Comparison of ENCODE assay signal across 9 mouse cellular contexts in the genomic region with DNA sequence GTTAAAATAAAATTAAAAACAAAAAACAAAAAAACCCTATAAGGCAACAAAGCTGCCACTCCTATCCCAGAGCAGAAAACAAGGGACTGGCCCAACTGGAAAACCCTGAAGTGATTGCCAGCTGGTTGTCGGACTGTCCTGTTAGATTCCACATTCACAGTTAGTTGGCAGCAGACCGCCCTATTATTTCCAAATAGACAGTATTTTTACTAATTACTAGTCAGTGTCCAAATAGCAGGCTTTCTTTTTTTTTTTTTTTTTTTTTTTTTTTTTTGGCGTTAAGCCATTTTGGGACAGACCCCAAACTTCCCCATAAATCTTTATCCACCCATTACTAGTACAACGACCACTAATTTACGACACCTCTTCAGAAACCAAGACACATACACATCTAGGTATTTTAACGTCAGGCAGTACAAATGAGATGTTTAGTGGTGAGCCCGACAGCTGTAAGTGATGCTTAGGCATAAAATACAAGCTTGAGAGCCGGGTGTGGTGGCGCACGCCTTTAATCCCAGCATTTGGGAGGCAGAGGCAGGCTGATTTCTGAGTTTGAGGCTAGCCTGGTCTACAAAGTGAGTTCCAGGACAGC. TPM values are rescaled to one million over a fixed set of nuclear protein-coding genes. Genes with fewer than 3 reads are reported as not detected.
DNase-seq lines count a peak whose midpoint lies in the region; ATAC-seq and TF ChIP-seq lines count a peak whose summit lies in the region.
"Had no signal": no experiment of that assay in that cellular context is flagged by ENCODE, and none has a peak within 500 bp of the region (broad histone marks: within the 10 kb centered on the region; RNA-seq: fewer than 3 reads in every experiment).

No protein-coding gene starts in this region.

- H3K9ac ChIP-seq in MEL (ENCODE audit: control insufficient read depth, low read depth, low read length, poor library complexity, severe bottlenecking): peak overlapping the region; percentile 68
- peak overlapping the region; percentile 77 for H3K9ac ChIP-seq in heart, embryonic 14.5 days (ENCODE audit: low read length)
- H3K9ac ChIP-seq in liver, embryonic 14.5 days (replicated peaks): peak overlapping the region; percentile 53

- peaks cover 15% of the 10 kb centered on the region for H3K79me2 ChIP-seq in MEL (ENCODE audit: control insufficient read depth, insufficient read depth, low read length, poor library complexity)

- WGBS in heart, embryonic 14.5 days: 86% methylated on average over 10 of the region's 10 CpGs
- WGBS in liver, embryonic 14.5 days (ENCODE audit: insufficient replicate concordance): 77% methylated on average over 10 of the region's 10 CpGs

- peak overlapping the region; percentile 79 for H3K4me2 ChIP-seq in heart, embryonic 14.5 days (ENCODE audit: low read length)
- H3K4me2 ChIP-seq in liver, embryonic 14.5 days (ENCODE audit: low read depth): peak overlapping the region; percentile 94

- no peaks in the 10 kb centered on the region for H3K9me3 ChIP-seq in MEL (replicated peaks; ENCODE audit: insufficient read depth, low read length)
- no peaks in the 10 kb centered on the region for H3K9me3 ChIP-seq in heart, embryonic 14.5 days (ENCODE audit: control insufficient read depth, low read length)
- H3K9me3 ChIP-seq in liver, embryonic 14.5 days (ENCODE audit: control insufficient read depth, low read length): no peaks in the 10 kb centered on the region

- no peak for TF ChIP-seq CTCF in MEL (IDR thresholded peaks at IDR 0.05 in 2 of 3, conservative IDR thresholded peaks at IDR 0.05 in 1 of 3; ENCODE audit: control insufficient read depth in 1 of 3, insufficient read depth in 1 of 3, low read depth in 2 of 3, low read length in 3 of 3, poor library complexity in 1 of 3, severe bottlenecking in 1 of 3)
- no peak for TF ChIP-seq CTCF in liver, embryonic 14.5 days (IDR thresholded peaks at IDR 0.05; ENCODE audit: low read depth)

- H3K27ac ChIP-seq in MEL (ENCODE audit: control insufficient read depth, low read depth, low read length): peak overlapping the region; percentile 70
- H3K27ac ChIP-seq in heart, embryonic 14.5 days (replicated peaks in 1 of 2; ENCODE audit: control insufficient read depth in 1 of 2, insufficient read depth in 1 of 2, low read depth in 2 of 2, low read length in 2 of 2): peak overlapping the region; percentile 67 to 81; a peak in 3 of 4 replicates
- H3K27ac ChIP-seq in liver, embryonic 14.5 days: peak overlapping the region; percentile 84

- no peak for TF ChIP-seq POLR2A in MEL (IDR thresholded peaks at IDR 0.05; ENCODE audit: control insufficient read depth in 1 of 2, insufficient read depth in 1 of 2, low read depth in 1 of 2, low read length in 2 of 2, poor library complexity in 1 of 2)

- peaks cover 0 to 42% of the 10 kb centered on the region in 2 experiments; a peak in 2 of 4 replicates for H3K36me3 ChIP-seq in MEL (ENCODE audit: control insufficient read depth in 1 of 2, insufficient read depth in 2 of 2, low read length in 2 of 2)
- no peaks in the 10 kb centered on the region for H3K36me3 ChIP-seq in heart, embryonic 14.5 days (ENCODE audit: control insufficient read depth, insufficient read depth, low read length)
- no peaks in the 10 kb centered on the region for H3K36me3 ChIP-seq in liver, embryonic 14.5 days (replicated peaks; ENCODE audit: control insufficient read depth, insufficient read depth, low read depth)

- peaks cover 16 to 42% of the 10 kb centered on the region in 2 experiments for H3K4me1 ChIP-seq in MEL (ENCODE audit: control insufficient read depth in 1 of 2, insufficient read depth in 2 of 2, low read length in 2 of 2)
- H3K4me1 ChIP-seq in heart, embryonic 14.5 days (ENCODE audit: control insufficient read depth in 2 of 2, insufficient read depth in 2 of 2, low read length in 2 of 2): peaks cover 2 to 13% of the 10 kb centered on the region in 2 experiments; a peak in 2 of 4 replicates
- H3K4me1 ChIP-seq in liver, embryonic 14.5 days (replicated peaks; ENCODE audit: control insufficient read depth in 2 of 2, insufficient read depth in 2 of 2, low read length in 1 of 2): peaks cover 10 to 35% of the 10 kb centered on the region in 2 experiments

- no peak for TF ChIP-seq EP300 in MEL (IDR thresholded peaks at IDR 0.05; ENCODE audit: low read depth in 1 of 2, low read length in 2 of 2)
- TF ChIP-seq EP300 in liver, embryonic 14.5 days (IDR thresholded peaks at IDR 0.05; ENCODE audit: low read depth): no peak

- H3K4me3 ChIP-seq in MEL (ENCODE audit: control insufficient read depth in 1 of 2, insufficient read depth in 1 of 2, low read depth in 2 of 2, low read length in 2 of 2): peak overlapping the region; percentile 53 to 73
- peak overlapping the region; percentile 80 to 97; a peak in 3 of 4 replicates for H3K4me3 ChIP-seq in heart, embryonic 14.5 days (ENCODE audit: control insufficient read depth in 1 of 2, insufficient read depth in 1 of 2, low read depth in 1 of 2, low read length in 2 of 2)
- H3K4me3 ChIP-seq in liver, embryonic 14.5 days (ENCODE audit: insufficient read depth in 1 of 2, low read depth in 2 of 2, low read length in 2 of 2): peak overlapping the region in 1 of 2 experiments; percentile 89; a peak in 2 of 4 replicates

- H3K27me3 ChIP-seq in MEL (ENCODE audit: control insufficient read depth in 1 of 2, insufficient read depth in 2 of 2, low read length in 2 of 2): no peaks in the 10 kb centered on the region
- no peaks in the 10 kb centered on the region for H3K27me3 ChIP-seq in heart, embryonic 14.5 days (ENCODE audit: control insufficient read depth, insufficient read depth, low read length)
- no peaks in the 10 kb centered on the region for H3K27me3 ChIP-seq in liver, embryonic 14.5 days (ENCODE audit: control insufficient read depth, insufficient read depth, low read length)

- no peak for ATAC-seq in heart, embryonic 14.5 days (ENCODE audit: insufficient number of reproducible peaks, insufficient read depth, low FRiP score, low read depth)
- no peak for ATAC-seq in liver, embryonic 14.5 days (ENCODE audit: insufficient read depth)
- no peak for ATAC-seq in erythroid progenitor cell, adult 5-6 weeks (replicated peaks; ENCODE audit: low FRiP score, poor library complexity, severe bottlenecking)
- no peak for ATAC-seq in megakaryocyte-erythroid progenitor cell, adult 5-6 weeks (replicated peaks; ENCODE audit: low FRiP score, low TSS enrichment, poor library complexity, severe bottlenecking)

- TF ChIP-seq RAD21 in MEL (IDR thresholded peaks at IDR 0.05; ENCODE audit: low read depth, low read length): no peak

- peak; percentile 30 for DNase-seq in gastrocnemius, adult 18-20 months (ENCODE audit: low spot score)
- DNase-seq in gastrocnemius, adult 8-10 months (ENCODE audit: low spot score in 2 of 2): no peak
- DNase-seq in MEL (ENCODE audit: low read depth, low spot score): no peak
- no peak for DNase-seq in liver, embryonic 14.5 days (ENCODE audit: low read depth in 3 of 3, low spot score in 3 of 3)
- DNase-seq in frontal cortex, postnatal 36 days (ENCODE audit: low spot score in 2 of 2): no peak

TF ChIP-seq in MEL, 35 proteins besides CTCF, POLR2A, EP300 and RAD21 (continues in another document):
- TF ChIP-seq ZMIZ1 (IDR thresholded peaks at IDR 0.05; ENCODE audit: low read depth, low read length) (no peak), SMC3 (IDR thresholded peaks at IDR 0.05; ENCODE audit: low read depth, low read length) (no peak), TAL1 (IDR thresholded peaks at IDR 0.05; ENCODE audit: low read length) (no peak)

RNA-seq across cellular contexts. Expression of a gene that starts 0.6 kb away (rescaled TPM):
- total RNA-seq in gastrocnemius, adult 18-20 months (2021): 10 to 100 TPM; 15.0 to 18.0 TPM
- total RNA-seq in gastrocnemius, adult 8-10 months (2022): 10 to 100 TPM; 12.6 to 17.7 (median 13.2) TPM
- total RNA-seq in MEL (2012; rRNA removed): 15.7 and 19.7 TPM in 2 replicates
- 10 to 100 TPM; 50.5 to 76.8 TPM for polyA plus RNA-seq in MEL (2012; ENCODE audit: insufficient read depth in 1 of 2, insufficient read length in 2 of 2, low read depth in 1 of 2, low replicate concordance in 2 of 2, missing spikeins in 1 of 2)
- 18.3 and 19.6 TPM in 2 replicates for polyA plus RNA-seq in heart, embryonic 14.5 days (2014; fragmentation: Nextera tagmentation; extraction: Ambion mirVana)
- 8.5 and 11.9 TPM in 2 replicates for polyA plus RNA-seq in liver, embryonic 14.5 days (2012; rRNA removed)
- 17.6 and 18.0 TPM in 2 replicates for polyA plus RNA-seq in liver, embryonic 14.5 days (2014; fragmentation: Nextera tagmentation; extraction: Ambion mirVana)
- total RNA-seq in erythroid progenitor cell, adult 5-6 weeks (2015; ENCODE audit: low replicate concordance): 82.5 and 112 TPM in 2 replicates
- total RNA-seq in erythroid progenitor cell, adult 5-6 weeks (2017; ENCODE audit: low replicate concordance): 57.0 and 75.2 TPM in 2 replicates
- 63.5 and 64.5 TPM in 2 replicates for total RNA-seq in megakaryocyte-erythroid progenitor cell, adult 5-6 weeks (2014; fragmentation: Nextera tagmentation)
- 48.9 and 60.9 TPM in 2 replicates for total RNA-seq in megakaryocyte-erythroid progenitor cell, adult 5-6 weeks (2017)

RNA-seq across cellular contexts. Expression of a gene that starts 48.8 kb away (rescaled TPM):
- not detected for total RNA-seq in gastrocnemius, adult 18-20 months (2021)
- total RNA-seq in gastrocnemius, adult 8-10 months (2022): not detected
- not detected in 2 replicates for total RNA-seq in MEL (2012; rRNA removed)
- polyA plus RNA-seq in MEL (2012; ENCODE audit: insufficient read depth in 1 of 2, insufficient read length in 2 of 2, low read depth in 1 of 2, low replicate concordance in 2 of 2, missing spikeins in 1 of 2): not detected
- not detected in 2 replicates for polyA plus RNA-seq in heart, embryonic 14.5 days (2014; fragmentation: Nextera tagmentation; extraction: Ambion mirVana)
- polyA plus RNA-seq in liver, embryonic 14.5 days (2012; rRNA removed): not detected in 2 replicates
- polyA plus RNA-seq in liver, embryonic 14.5 days (2014; fragmentation: Nextera tagmentation; extraction: Ambion mirVana): 0.25 TPM in 1 of 2 replicates, not detected in the other
- not detected in 2 replicates for total RNA-seq in erythroid progenitor cell, adult 5-6 weeks (2015; ENCODE audit: low replicate concordance)
- not detected in 2 replicates for total RNA-seq in erythroid progenitor cell, adult 5-6 weeks (2017; ENCODE audit: low replicate concordance)
- total RNA-seq in megakaryocyte-erythroid progenitor cell, adult 5-6 weeks (2014; fragmentation: Nextera tagmentation): not detected in 2 replicates
- not detected in 2 replicates for total RNA-seq in megakaryocyte-erythroid progenitor cell, adult 5-6 weeks (2017)
- total RNA-seq: heart, adult 18-20 months had no signal

RNA-seq across cellular contexts. Expression of a gene that starts 56.6 kb away (rescaled TPM):
- 1 to 10 TPM; 2.7 to 3.9 TPM for total RNA-seq in gastrocnemius, adult 18-20 months (2021)
- total RNA-seq in gastrocnemius, adult 8-10 months (2022): 1 to 10 TPM; 1.7 to 3.5 (median 2.3) TPM
- total RNA-seq in MEL (2012; rRNA removed): 0.20 and 0.50 TPM in 2 replicates
- polyA plus RNA-seq in MEL (2012; ENCODE audit: insufficient read depth in 1 of 2, insufficient read length in 2 of 2, low read depth in 1 of 2, low replicate concordance in 2 of 2, missing spikeins in 1 of 2): 1 to 10 TPM in 1 of 2 experiments, not detected in 1; 2.0 TPM
- 4.1 and 5.0 TPM in 2 replicates for polyA plus RNA-seq in heart, embryonic 14.5 days (2014; fragmentation: Nextera tagmentation; extraction: Ambion mirVana)
- 1.8 and 2.0 TPM in 2 replicates for polyA plus RNA-seq in liver, embryonic 14.5 days (2012; rRNA removed)
- 1.6 and 1.8 TPM in 2 replicates for polyA plus RNA-seq in liver, embryonic 14.5 days (2014; fragmentation: Nextera tagmentation; extraction: Ambion mirVana)
- 0.36 and 0.42 TPM in 2 replicates for total RNA-seq in erythroid progenitor cell, adult 5-6 weeks (2015; ENCODE audit: low replicate concordance)
- 2.8 and 3.6 TPM in 2 replicates for total RNA-seq in erythroid progenitor cell, adult 5-6 weeks (2017; ENCODE audit: low replicate concordance)
- total RNA-seq in megakaryocyte-erythroid progenitor cell, adult 5-6 weeks (2014; fragmentation: Nextera tagmentation): 11.0 and 11.7 TPM in 2 replicates
- total RNA-seq in megakaryocyte-erythroid progenitor cell, adult 5-6 weeks (2017): 5.6 and 8.6 TPM in 2 replicates
